Mouse (Mus musculus) liver, embryonic 14.5 days (tissue): ENCODE results near the gene Ppp1r16b. TPM values are rescaled to one million over a fixed set of nuclear protein-coding genes. Genes with fewer than 3 reads are reported as not detected.
A peak's percentile ranks its signal among the peaks of the same experiment; 100 is the strongest.
"Not testable (repeated sequence)": the region's sequence is repeated elsewhere in the genome, so short reads cannot be mapped to it uniquely, and the experiment has no call there.

Experiments used
- ATAC-seq: fragments of 200-750 bp; cut with Nextera tagmentation; 2 replicates; pipeline ENCODE4 v1.8.0; 2017; ENCODE audit warnings: moderate number of reproducible peaks, mild to moderate bottlenecking, moderate library complexity; ENCODE audit not compliant: insufficient read depth
- DNase-seq, 3 experiments: peaks; one replicate each; pipeline ENCODE4 v3.0.0-alpha.2; 2012 to 2013; ENCODE audit warnings: low read depth in 3 of 3, low spot score in 3 of 3
- H3K27ac ChIP-seq: fragments of 300-500 bp; sonication (generic); 2 replicates; pipeline ENCODE4 v1.5.1; 2014; ENCODE audit warnings: moderate library complexity, mild to moderate bottlenecking, control low read depth, inconsistent platforms
- H3K27me3 ChIP-seq: fragments of 300-500 bp; sonication (generic); 2 replicates; pipeline ENCODE4 v1.6.1; 2014; ENCODE audit warnings: mild to moderate bottlenecking, low read length, moderate library complexity; ENCODE audit not compliant: control insufficient read depth, insufficient read depth
- H3K36me3 ChIP-seq: fragments of 300-500 bp; sonication (generic); replicated peaks from 2 replicates; pipeline ENCODE4 v1.6.1; 2014; ENCODE audit warnings: low read depth; ENCODE audit not compliant: control insufficient read depth, insufficient read depth
- H3K4me1 ChIP-seq, 2 experiments: fragments of 200-500 bp in 1 of 2; fragments of 300-500 bp in 1 of 2; sonication (generic) in 1 of 2; replicated peaks; 2 replicates each; pipeline ENCODE4 v1.6.1; 2012 to 2014; ENCODE audit warnings: antibody characterized with exemption in 1 of 2, inconsistent platforms in 1 of 2, low read length in 1 of 2; ENCODE audit not compliant: control insufficient read depth in 2 of 2, insufficient read depth in 2 of 2
- H3K4me2 ChIP-seq: fragments of 300-500 bp; sonication (generic); 2 replicates; pipeline ENCODE4 v1.6.1; 2014; ENCODE audit warnings: low read depth, mild to moderate bottlenecking, control low read depth, moderate library complexity
- H3K4me3 ChIP-seq, 2 experiments: fragments of 200-500 bp in 1 of 2; fragments of 300-500 bp in 1 of 2; sonication (generic) in 1 of 2; 2 replicates each; pipeline ENCODE4 v1.5.1; 2012 to 2014; ENCODE audit warnings: low read depth in 2 of 2, low read length in 2 of 2, mild to moderate bottlenecking in 2 of 2, control low read depth in 1 of 2, inconsistent platforms in 1 of 2, moderate library complexity in 1 of 2; ENCODE audit not compliant: insufficient read depth in 1 of 2
- H3K9ac ChIP-seq: fragments of 300-500 bp; sonication (generic); replicated peaks from 2 replicates; pipeline ENCODE4 v1.6.1; 2014; ENCODE audit warnings: mild to moderate bottlenecking, control low read depth, moderate library complexity
- H3K9me3 ChIP-seq: fragments of 300-500 bp; sonication (generic); 2 replicates; pipeline ENCODE4 v1.6.1; 2016; ENCODE audit warnings: low read length, mixed read lengths; ENCODE audit not compliant: control insufficient read depth
- CTCF ChIP-seq: IDR thresholded peaks from 2 replicates; pipeline ENCODE4 v1.5.1; 2016; ENCODE audit warnings: antibody characterized with exemption, low read depth, control low read depth
- EP300 ChIP-seq: IDR thresholded peaks from 2 replicates; pipeline ENCODE4 v1.6.1; 2016; ENCODE audit warnings: antibody characterized with exemption, low read depth
- WGBS: fragments of 180-500 bp; shearing (Covaris S2); extraction: QIAGEN DNeasy Blood & Tissue Kit; methylation state at CpG from one replicate; pipeline ENCODE4 v1.1.7; 2014; ENCODE audit not compliant: insufficient replicate concordance; 5-methylcytosine and 5-hydroxymethylcytosine counted together
- polyA plus RNA-seq, 2 experiments: library from polyadenylated mRNA; depleted of rRNA in 1 of 2; stranded (reverse) in 1 of 2; unstranded in 1 of 2; fragments of >200 nt; fragmentation: Nextera tagmentation in 1 of 2; extraction: Ambion mirVana in 1 of 2; gene quantifications; 2 replicates each; pipeline versions ENCODE4 v1.2.1 to v1.2.3; 2012 to 2014

Gene Ppp1r16b
- polyA plus RNA-seq, 2 experiments = 0.30 to 0.74 TPM

DNA sequence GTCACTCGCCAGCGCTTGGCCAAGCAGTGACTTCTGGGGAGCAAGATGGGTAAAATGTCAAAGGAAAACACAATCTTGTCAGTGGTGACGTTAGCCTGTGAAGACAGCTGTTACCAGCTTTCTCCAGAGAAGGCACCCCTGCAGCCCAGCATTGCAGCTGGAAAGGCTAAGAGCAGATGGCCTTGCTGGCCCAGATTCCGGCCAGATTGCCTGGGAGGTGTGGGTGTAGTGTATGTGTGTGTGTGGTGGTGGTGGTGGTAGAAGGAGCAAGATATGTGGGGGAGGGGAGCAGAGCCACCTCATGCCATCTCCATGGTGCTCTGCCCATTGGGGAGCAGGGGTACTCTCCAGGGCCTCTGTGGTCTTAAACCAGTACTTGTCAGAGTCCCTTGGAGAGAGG is 67.9 kb downstream of the Ppp1r16b start:
- Histone ChIP-seq H3K27ac (no peak overlapping the region), H3K4me3 (no peak overlapping the region), H3K36me3 (no peaks in the 10 kb centered on the region), H3K9me3 (no peaks in the 10 kb centered on the region), H3K9ac (no peak overlapping the region), H3K4me2 (no peak overlapping the region), H3K4me1 (no peaks in the 10 kb centered on the region), H3K27me3 (no peaks in the 10 kb centered on the region)
- 61% methylated on average over 4 of the region's 4 CpGs for WGBS
- DNase-seq = no peak
- no peak for ATAC-seq
- TF ChIP-seq CTCF (no peak), EP300 (no peak)

DNA sequence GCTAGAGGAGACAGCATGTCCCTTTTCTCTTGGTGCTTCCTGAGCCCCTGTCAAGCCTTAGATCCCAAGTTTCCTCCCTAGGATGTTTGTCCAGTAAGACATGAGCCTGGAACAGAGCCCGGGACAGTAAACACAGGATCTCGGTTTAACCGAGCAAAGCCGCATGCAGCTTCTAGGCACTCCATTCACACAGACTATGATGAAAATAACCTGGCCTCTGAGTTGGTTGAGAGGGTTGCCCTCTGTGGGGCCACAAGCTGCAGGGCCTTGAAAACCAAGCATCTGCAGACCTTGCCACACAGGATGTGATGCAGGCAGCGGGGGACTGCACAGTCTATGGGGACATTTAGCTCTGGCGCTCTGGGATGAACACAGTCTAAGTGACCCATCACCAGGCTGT is 68.7 kb downstream of the Ppp1r16b start:
- Histone ChIP-seq H3K9me3 (no peaks in the 10 kb centered on the region), H3K27ac (no peak overlapping the region), H3K4me2 (no peak overlapping the region), H3K36me3 (no peaks in the 10 kb centered on the region), H3K4me1 (no peaks in the 10 kb centered on the region), H3K27me3 (no peaks in the 10 kb centered on the region), H3K9ac (no peak overlapping the region), H3K4me3 (no peak overlapping the region)
- TF ChIP-seq EP300 (no peak), CTCF (no peak)
- 53% methylated on average over 6 of the region's 6 CpGs for WGBS
- DNase-seq = no peak
- ATAC-seq = no peak

DNA sequence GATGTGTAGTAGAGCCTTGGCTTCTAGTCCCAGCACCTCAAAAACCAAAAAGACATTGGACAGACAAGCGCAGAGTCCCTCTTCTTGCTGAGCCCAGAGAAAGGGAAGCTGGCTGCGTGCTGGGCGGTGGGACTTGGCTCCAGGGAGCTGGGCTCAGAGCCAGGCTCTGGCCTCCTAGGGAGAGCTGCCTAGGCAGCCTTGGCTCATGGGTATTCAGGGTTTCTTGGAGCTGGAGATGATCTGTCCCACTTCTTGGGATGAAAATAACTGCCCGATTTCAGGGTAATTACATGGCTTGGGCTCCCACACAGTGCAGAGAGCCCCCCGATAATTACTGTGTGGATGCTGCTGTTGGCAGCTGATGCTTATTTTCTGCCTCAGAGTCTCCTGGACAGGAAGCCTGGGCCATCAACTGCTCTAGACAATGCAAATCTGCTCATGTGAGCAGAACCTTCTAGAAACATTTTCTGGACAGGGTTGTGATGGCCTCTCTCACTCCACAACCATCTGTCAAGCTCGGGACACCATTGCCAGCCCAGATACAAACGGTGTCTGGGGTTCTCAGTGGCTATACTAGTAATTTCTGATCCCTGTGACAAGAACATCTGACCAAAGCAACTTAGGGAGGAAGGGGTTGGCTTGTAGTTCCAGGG is 69.4 kb downstream of the Ppp1r16b start:
- Histone ChIP-seq H3K27ac (no peak overlapping the region), H3K27me3 (no peaks in the 10 kb centered on the region), H3K4me3 (no peak overlapping the region), H3K4me1 (no peaks in the 10 kb centered on the region), H3K36me3 (no peaks in the 10 kb centered on the region), H3K9me3 (no peaks in the 10 kb centered on the region), H3K9ac (no peak overlapping the region), H3K4me2 (no peak overlapping the region)
- WGBS = 62% methylated on average over 7 of the region's 7 CpGs
- no peak for ATAC-seq
- DNase-seq = no peak
- TF ChIP-seq EP300 = no peak
- TF ChIP-seq CTCF = no peak

DNA sequence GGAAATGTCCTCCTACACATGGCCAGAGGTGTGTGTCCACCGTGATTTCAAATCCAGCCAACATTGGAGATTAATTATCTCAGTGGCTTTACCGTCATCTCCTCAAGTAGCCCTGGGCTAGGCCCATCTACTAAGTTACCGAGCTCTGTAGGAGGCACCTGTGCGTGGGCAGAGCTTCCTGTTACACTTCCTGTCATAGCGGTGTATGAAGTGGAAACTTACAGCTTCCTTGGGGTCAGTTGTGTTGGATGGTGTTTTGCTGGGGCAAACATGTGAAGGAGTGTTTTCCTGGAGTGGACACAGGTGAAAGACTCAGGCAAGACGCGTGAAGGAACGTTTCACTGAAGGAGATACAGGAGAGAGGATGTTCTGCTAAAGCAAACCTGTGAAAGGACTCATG is 70.1 kb downstream of the Ppp1r16b start:
- 47% methylated on average over 8 of the region's 8 CpGs for WGBS
- DNase-seq (no peak), ATAC-seq (no peak)
- H3K9ac ChIP-seq = no peak overlapping the region
- no peaks in the 10 kb centered on the region for H3K9me3 ChIP-seq
- H3K4me1 ChIP-seq = no peaks in the 10 kb centered on the region
- H3K36me3 ChIP-seq = no peaks in the 10 kb centered on the region
- no peak overlapping the region for H3K27ac ChIP-seq
- no peaks in the 10 kb centered on the region for H3K27me3 ChIP-seq
- H3K4me2 ChIP-seq = no peak overlapping the region
- H3K4me3 ChIP-seq = no peak overlapping the region
- TF ChIP-seq CTCF = no peak
- no peak for TF ChIP-seq EP300

DNA sequence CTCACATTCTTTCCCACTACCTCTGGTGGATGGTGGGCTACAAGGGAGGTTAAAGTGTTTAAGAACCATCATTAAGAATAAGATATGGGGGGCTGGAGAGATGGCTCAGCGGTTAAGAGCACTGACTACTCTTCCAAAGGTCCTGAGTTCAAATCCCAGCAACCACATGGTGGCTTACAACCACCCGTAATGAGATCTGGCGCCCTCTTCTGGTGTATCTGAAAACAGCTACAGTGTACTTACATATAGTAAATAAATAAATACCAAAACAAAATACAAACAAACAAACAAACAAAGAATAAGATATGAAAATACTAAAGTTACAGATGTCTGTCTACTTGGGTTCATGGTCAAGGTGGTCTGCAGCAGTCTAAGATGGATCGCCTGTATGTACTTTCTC is 71.0 kb downstream of the Ppp1r16b start:
- H3K36me3 ChIP-seq, H3K9ac ChIP-seq, H3K4me3 ChIP-seq, DNase-seq, H3K4me2 ChIP-seq, ATAC-seq, H3K27me3 ChIP-seq, H3K9me3 ChIP-seq, H3K27ac ChIP-seq, H3K4me1 ChIP-seq: not testable (repeated sequence)
- peak; percentile 23; the same call in 1 of the 2 replicates for TF ChIP-seq CTCF
- 66% methylated on average over 4 of the region's 4 CpGs for WGBS
